Mouse (Mus musculus) B cell, adult 2 months (primary cell): ENCODE measurements around the gene Lamtor2.

ENCODE experiments used
- DNase-seq, 2 experiments: peaks; one replicate each; pipeline ENCODE4 v3.0.0; 2022

The Lamtor2 gene

GRCm38 (mm10) chr3:88502031-88502571 lies 50.8 kb downstream of the Lamtor2 start:
- no peak for DNase-seq

GRCm38 (mm10) chr3:88501366-88502030 lies 51.4 kb downstream of the Lamtor2 start:
- peak in 1 of 2 experiments; percentile 2 for DNase-seq

- no peak for DNase-seq
Measured at GRCm38 (mm10) chr3:88500655-88501365, 52.1 kb downstream of the Lamtor2 start.

GRCm38 (mm10) chr3:88500087-88500486 lies 52.8 kb downstream of the Lamtor2 start:
- no peak for DNase-seq
